Mouse (Mus musculus): Measurements from ENCODE around the gene Dcaf12. TPM values are rescaled to one million over a fixed set of nuclear protein-coding genes. Genes with fewer than 3 reads are reported as not detected.

Dcaf12 gene
- polyA plus RNA-seq, 1 experiment from 2014 or later = 82.6 TPM

- Histone ChIP-seq H3K27me3 (no peaks in the 10 kb centered on the region), H3K4me3 (no peak overlapping the region), H3K36me3 (peaks cover 64% of the 10 kb centered on the region), H3K4me2 (no peak overlapping the region), H3K9me3 (no peaks in the 10 kb centered on the region), H3K9ac (no peak overlapping the region), H3K27ac (no peak overlapping the region), H3K4me1 (replicated peaks) (0 out of 2 replicates have a peak, but pooled peaks cover 3% of the 10 kb centered on the region)
- WGBS = 92% methylated on average over 7 of the region's 7 CpGs
- no peak for ATAC-seq (ENCODE audit: low FRiP score)
Observed at GRCm38 (mm10) chr4:41303671-41304070, 11.0 kb downstream of the Dcaf12 start.

GRCm38 (mm10) chr4:41298976-41299375 lies 15.7 kb downstream of the Dcaf12 start:
- no peak overlapping the region for H3K4me3 ChIP-seq
- H3K9me3 ChIP-seq = no peaks in the 10 kb centered on the region
- no peak overlapping the region for H3K9ac ChIP-seq
- no peaks in the 10 kb centered on the region for H3K27me3 ChIP-seq
- peaks cover 96% of the 10 kb centered on the region for H3K36me3 ChIP-seq
- no peak for ATAC-seq (ENCODE audit: low FRiP score)
- WGBS = 93% methylated on average over 5 of the region's 5 CpGs
- H3K4me2 ChIP-seq = no peak overlapping the region
- H3K27ac ChIP-seq = no peak overlapping the region
- no peaks in the 10 kb centered on the region for H3K4me1 ChIP-seq (replicated peaks)

- H3K36me3 ChIP-seq = peaks cover 98% of the 10 kb centered on the region
- H3K27ac ChIP-seq = no peak overlapping the region
- no peak for ATAC-seq (ENCODE audit: low FRiP score)
- no peak overlapping the region for H3K9ac ChIP-seq
- no peaks in the 10 kb centered on the region for H3K4me1 ChIP-seq (replicated peaks)
- no peak overlapping the region for H3K4me3 ChIP-seq
- H3K4me2 ChIP-seq = no peak overlapping the region
- no peaks in the 10 kb centered on the region for H3K27me3 ChIP-seq
- no peaks in the 10 kb centered on the region for H3K9me3 ChIP-seq
- WGBS = 97% methylated on average over 7 of the region's 7 CpGs
Observed at GRCm38 (mm10) chr4:41295960-41296359, 18.7 kb downstream of the Dcaf12 start.

DNA sequence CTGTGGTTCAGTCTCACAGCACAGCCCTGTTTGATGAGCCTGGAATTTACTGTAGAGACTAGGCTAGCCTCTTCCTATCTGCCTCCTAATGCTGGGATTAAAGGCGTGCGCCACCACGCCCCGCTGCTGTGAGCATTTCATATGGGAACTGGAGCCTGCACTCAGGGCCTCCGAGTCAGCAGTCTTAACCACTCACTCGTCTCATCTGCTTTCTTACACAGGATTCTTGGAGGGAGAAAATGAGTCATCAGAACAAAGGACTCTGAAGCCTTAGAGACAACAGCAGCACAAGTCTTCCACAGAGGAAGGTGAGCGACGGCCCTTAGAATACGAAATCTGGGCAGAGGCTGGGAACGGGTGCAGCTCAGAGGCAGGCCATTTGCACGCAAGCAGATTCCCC lies 19.2 kb downstream of the Dcaf12 start:
- Histone ChIP-seq H3K9me3 (no peaks in the 10 kb centered on the region), H3K4me1 (replicated peaks) (no peaks in the 10 kb centered on the region), H3K4me3 (no peak overlapping the region), H3K27me3 (no peaks in the 10 kb centered on the region), H3K4me2 (no peak overlapping the region), H3K27ac (no peak overlapping the region), H3K9ac (no peak overlapping the region), H3K36me3 (peaks cover 98% of the 10 kb centered on the region)
- WGBS = 93% methylated on average over 11 of the region's 11 CpGs
- no peak for ATAC-seq (ENCODE audit: low FRiP score)

DNA sequence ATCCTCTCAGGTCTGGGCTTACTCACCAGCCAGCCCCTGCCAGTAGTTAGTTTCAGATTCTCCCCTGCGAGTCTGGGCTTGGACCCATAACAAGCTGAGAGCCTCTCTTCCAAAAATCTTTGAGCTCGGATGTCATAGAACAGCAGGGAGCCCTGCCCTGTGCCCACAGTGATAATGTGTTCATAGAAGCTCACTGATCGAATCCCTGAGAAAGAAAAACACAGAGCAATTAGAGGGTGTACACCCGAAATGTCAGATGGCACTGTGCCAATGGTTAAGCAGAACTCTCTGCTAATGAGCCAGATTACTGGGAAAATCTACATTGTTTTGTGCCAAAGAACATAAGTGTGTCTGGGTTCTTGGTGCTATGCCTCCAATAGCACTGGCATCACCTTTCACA lies 20.8 kb downstream of the Dcaf12 start:
- peaks cover 87% of the 10 kb centered on the region for H3K36me3 ChIP-seq
- 75% methylated on average over 4 of the region's 4 CpGs for WGBS
- H3K4me2 ChIP-seq = no peak overlapping the region
- no peak overlapping the region for H3K4me3 ChIP-seq
- no peak overlapping the region for H3K9ac ChIP-seq
- H3K27ac ChIP-seq = no peak overlapping the region
- H3K4me1 ChIP-seq (replicated peaks) = no peaks in the 10 kb centered on the region
- no peaks in the 10 kb centered on the region for H3K9me3 ChIP-seq
- ATAC-seq (ENCODE audit: low FRiP score) = no peak
- H3K27me3 ChIP-seq = no peaks in the 10 kb centered on the region

DNA sequence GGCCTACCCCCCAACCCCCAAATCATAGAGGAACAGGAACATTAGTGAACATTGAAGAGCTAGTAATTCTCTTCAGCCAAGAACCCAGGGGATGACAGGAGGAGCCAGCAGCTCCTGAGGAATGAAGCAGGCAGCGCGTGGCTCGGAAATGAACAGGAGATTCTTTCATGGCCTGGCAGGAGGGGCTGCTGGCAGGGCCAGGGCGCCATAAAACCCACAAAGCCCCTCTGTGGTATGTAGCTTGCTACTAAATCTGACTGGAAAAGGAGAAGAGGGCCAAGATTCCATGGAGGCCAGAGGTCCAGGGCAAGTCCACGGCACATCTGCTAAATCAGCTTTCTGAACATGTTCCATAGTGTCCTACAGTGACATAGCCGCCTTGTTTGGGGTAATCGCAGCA lies 24.9 kb downstream of the Dcaf12 start:
- ATAC-seq (ENCODE audit: low FRiP score) = no peak
- Histone ChIP-seq H3K27me3 (no peaks in the 10 kb centered on the region), H3K9ac (no peak overlapping the region), H3K4me2 (no peak overlapping the region), H3K4me1 (replicated peaks) (no peaks in the 10 kb centered on the region), H3K27ac (no peak overlapping the region), H3K9me3 (no peaks in the 10 kb centered on the region), H3K4me3 (no peak overlapping the region), H3K36me3 (peaks cover 48% of the 10 kb centered on the region)
- WGBS = 75% methylated on average over 7 of the region's 7 CpGs

GRCm38 (mm10) chr4:41286420-41286819 lies 28.3 kb downstream of the Dcaf12 start:
- H3K4me3 ChIP-seq = no peak overlapping the region
- H3K36me3 ChIP-seq = peaks cover 14% of the 10 kb centered on the region
- H3K27ac ChIP-seq = no peak overlapping the region
- no peaks in the 10 kb centered on the region for H3K27me3 ChIP-seq
- no peaks in the 10 kb centered on the region for H3K9me3 ChIP-seq
- no peak overlapping the region for H3K4me2 ChIP-seq
- WGBS = 27% methylated on average over 3 of the region's 3 CpGs
- ATAC-seq (ENCODE audit: low FRiP score) = no peak
- no peaks in the 10 kb centered on the region for H3K4me1 ChIP-seq (replicated peaks)
- no peak overlapping the region for H3K9ac ChIP-seq

- no peak for ATAC-seq (ENCODE audit: low FRiP score)
- WGBS = 85% methylated on average over 2 of the region's 2 CpGs
- H3K9me3 ChIP-seq = no peaks in the 10 kb centered on the region
- H3K27ac ChIP-seq = no peak overlapping the region
- no peak overlapping the region for H3K9ac ChIP-seq
- no peak overlapping the region for H3K4me2 ChIP-seq
- no peak overlapping the region for H3K4me3 ChIP-seq
- H3K27me3 ChIP-seq = no peaks in the 10 kb centered on the region
- no peaks in the 10 kb centered on the region for H3K4me1 ChIP-seq (replicated peaks)
- no peaks in the 10 kb centered on the region for H3K36me3 ChIP-seq
Observed at GRCm38 (mm10) chr4:41284087-41284486, 30.6 kb downstream of the Dcaf12 start.

DNA sequence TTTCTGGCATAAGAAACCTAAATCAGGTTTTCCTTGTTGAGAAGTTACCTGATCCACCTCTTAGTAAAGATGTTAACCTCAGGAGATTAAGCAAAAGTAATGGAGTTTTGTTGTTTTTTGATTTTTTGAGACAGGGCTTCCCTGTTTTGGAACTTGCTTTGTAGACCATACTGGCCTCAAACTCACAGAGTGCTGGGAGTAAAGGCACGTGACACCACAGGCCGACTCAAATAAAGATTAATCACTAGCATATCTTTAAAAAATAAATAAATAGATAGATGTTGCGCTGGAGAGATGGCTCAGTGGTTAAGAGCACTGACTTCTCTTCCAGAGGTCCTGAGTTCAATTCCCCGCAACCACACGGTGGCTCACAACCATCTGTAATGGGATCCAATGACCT lies 38.8 kb downstream of the Dcaf12 start:
- Histone ChIP-seq H3K27me3 (0 out of 2 replicates have a peak, but pooled peaks cover 2% of the 10 kb centered on the region), H3K9ac (peak overlapping the region; percentile 93), H3K4me1 (replicated peaks) (peaks cover 33% of the 10 kb centered on the region), H3K4me3 (peak overlapping the region; percentile 86), H3K36me3 (peaks cover 2% of the 10 kb centered on the region; the same call in 1 of the 2 replicates), H3K27ac (no peak overlapping the region), H3K9me3 (no peaks in the 10 kb centered on the region), H3K4me2 (peak overlapping the region; percentile 66)
- ATAC-seq (ENCODE audit: low FRiP score) = no peak
- WGBS = 74% methylated on average over 5 of the region's 5 CpGs

DNA sequence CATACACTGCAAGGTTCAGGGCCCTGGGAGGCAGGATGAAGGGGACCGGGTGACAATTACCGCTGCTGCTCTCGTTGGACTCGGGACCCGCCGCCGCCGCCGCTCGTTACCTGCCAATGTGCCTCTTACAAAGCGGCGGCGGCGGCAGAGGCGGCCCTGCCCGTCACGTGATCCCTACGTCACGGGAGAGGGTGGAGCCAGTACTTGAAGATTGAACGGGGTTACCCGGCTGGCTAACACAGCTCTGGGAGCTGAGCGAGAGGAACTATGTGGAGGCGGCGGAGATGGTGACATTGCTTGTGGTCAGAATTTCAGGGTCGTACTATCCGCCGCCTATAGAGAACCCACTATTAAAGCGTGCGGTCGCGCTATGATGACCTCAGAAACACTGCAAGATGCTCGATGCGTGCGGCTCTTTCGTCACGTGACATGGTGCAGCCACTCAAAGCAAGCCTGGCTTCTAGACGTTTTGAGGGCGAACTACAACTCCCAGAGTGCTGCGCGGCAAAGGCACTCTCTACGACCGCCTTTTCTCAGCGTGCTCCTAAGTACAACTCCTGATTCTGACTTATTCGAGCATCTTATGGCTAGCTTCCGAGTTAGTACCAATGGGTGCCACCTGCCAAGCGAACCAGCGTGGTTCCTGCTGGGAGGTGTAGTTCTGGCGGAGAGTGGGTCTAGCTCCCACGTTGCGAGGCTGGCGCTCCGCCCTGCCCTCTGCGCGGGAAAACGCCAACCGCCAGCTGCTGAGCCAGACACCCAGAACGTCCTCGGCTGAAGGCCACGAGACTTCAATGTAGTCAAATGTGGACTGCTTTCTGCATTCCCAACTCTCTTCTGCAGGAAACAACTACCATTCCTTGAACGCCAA lies 39.5 kb downstream of the Dcaf12 start, which contains the start of gene Ubap2:
Gene Ubap2, minus strand, starts transcription at position 165 of the 871 bp plus-strand sequence.
- peak within 1 kb of the TSS; percentile 88 for H3K4me2 ChIP-seq
- ATAC-seq (ENCODE audit: low FRiP score) = peak; percentile 99
- peak within 1 kb of the TSS; percentile 86 for H3K4me3 ChIP-seq
- H3K27ac ChIP-seq = peak within 1 kb of the TSS; percentile 91
- no peaks in the 10 kb centered on the region for H3K9me3 ChIP-seq
- H3K27me3 ChIP-seq = 0 out of 2 replicates have a peak, but pooled peaks cover 2% of the 10 kb centered on the region
- peak within 1 kb of the TSS; percentile 93 for H3K9ac ChIP-seq
- H3K4me1 ChIP-seq (replicated peaks) = peaks cover 33% of the 10 kb centered on the region
- under 1% methylated on average over 60 of the region's 60 CpGs for WGBS
- peaks cover 6% of the 10 kb centered on the region for H3K36me3 ChIP-seq

DNA sequence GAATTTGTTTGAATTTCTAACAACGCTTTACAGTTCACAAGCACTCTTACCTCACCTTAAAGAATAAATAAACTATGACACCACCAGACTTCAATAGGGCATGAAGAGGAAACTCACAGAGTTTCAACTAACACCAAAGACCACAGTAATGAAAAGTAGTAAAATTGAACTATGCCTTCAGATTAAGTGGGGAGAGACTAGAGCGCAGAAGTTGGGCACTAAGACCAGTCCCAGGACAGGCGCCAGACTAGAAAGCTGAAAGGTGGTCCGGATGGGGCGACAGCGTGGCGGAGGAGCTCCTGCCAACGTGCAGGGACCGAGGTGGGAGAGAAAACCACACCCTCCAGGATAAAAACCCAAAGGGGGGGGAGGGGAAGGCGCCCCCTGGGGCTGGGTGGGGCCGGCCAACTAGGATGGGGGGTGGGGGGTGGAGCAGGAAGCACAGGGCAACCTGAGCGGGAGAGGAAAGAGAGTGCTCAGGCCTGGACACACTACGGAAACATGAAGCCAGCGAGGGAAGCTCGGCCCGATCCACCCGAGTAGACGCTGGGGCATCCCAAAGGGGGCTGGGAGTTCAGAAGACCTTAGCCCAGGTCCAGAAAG lies 40.2 kb downstream of the Dcaf12 start:
- peak overlapping the region; percentile 93 for H3K9ac ChIP-seq
- peak overlapping the region; percentile 86 for H3K4me3 ChIP-seq
- H3K36me3 ChIP-seq = peaks cover 12% of the 10 kb centered on the region
- peak overlapping the region; percentile 91 for H3K27ac ChIP-seq
- H3K4me1 ChIP-seq (replicated peaks) = peaks cover 33% of the 10 kb centered on the region
- H3K4me2 ChIP-seq = peak overlapping the region; percentile 88
- peak; percentile 83 for ATAC-seq (ENCODE audit: low FRiP score)
- WGBS = 1% methylated on average over 15 of the region's 18 CpGs
- no peaks in the 10 kb centered on the region for H3K9me3 ChIP-seq
- H3K27me3 ChIP-seq = 0 out of 2 replicates have a peak, but pooled peaks cover 2% of the 10 kb centered on the region

GRCm38 (mm10) chr4:41268133-41268532 lies 46.6 kb downstream of the Dcaf12 start:
- Histone ChIP-seq H3K4me1 (replicated peaks) (peaks cover 15% of the 10 kb centered on the region), H3K27ac (no peak overlapping the region), H3K4me2 (no peak overlapping the region), H3K27me3 (no peaks in the 10 kb centered on the region), H3K4me3 (no peak overlapping the region), H3K9me3 (no peaks in the 10 kb centered on the region), H3K9ac (no peak overlapping the region), H3K36me3 (peaks cover 19% of the 10 kb centered on the region)
- no peak for ATAC-seq (ENCODE audit: low FRiP score)
